Mouse (Mus musculus) kidney, embryonic 14.5 days (tissue): ENCODE measurements around the gene Ndufb10. TPM values are rescaled to one million over a fixed set of nuclear protein-coding genes. Genes with fewer than 3 reads are reported as not detected.

ENCODE experiments used
- ATAC-seq: fragments of 200-750 bp; cut with Nextera tagmentation; 2 replicates; pipeline ENCODE4 v1.8.0; 2017; ENCODE audit warnings: moderate number of reproducible peaks, mild to moderate bottlenecking, moderate TSS enrichment, moderate library complexity; ENCODE audit not compliant: low FRiP score, low TSS enrichment
- H3K27ac ChIP-seq: fragments of 300-500 bp; sonication (generic); 2 replicates; pipeline ENCODE4 v1.5.1; 2014; ENCODE audit warnings: low read depth, mild to moderate bottlenecking, low read length, moderate library complexity, mixed read lengths
- H3K27me3 ChIP-seq: fragments of 300-500 bp; sonication (generic); 2 replicates; pipeline ENCODE4 v1.6.1; 2014; ENCODE audit warnings: mild to moderate bottlenecking, low read length; ENCODE audit not compliant: control insufficient read depth, insufficient read depth
- H3K36me3 ChIP-seq: fragments of 300-500 bp; sonication (generic); 2 replicates; pipeline ENCODE4 v1.6.1; 2014; ENCODE audit warnings: low read length, mixed read lengths; ENCODE audit not compliant: control insufficient read depth, insufficient read depth
- H3K4me1 ChIP-seq: fragments of 300-500 bp; sonication (generic); 2 replicates; pipeline ENCODE4 v1.6.1; 2014; ENCODE audit warnings: low read length, mixed read lengths; ENCODE audit not compliant: control insufficient read depth, insufficient read depth
- H3K4me2 ChIP-seq: fragments of 300-500 bp; sonication (generic); replicated peaks from 2 replicates; pipeline ENCODE4 v1.6.1; 2014; ENCODE audit warnings: low read depth, mild to moderate bottlenecking, low read length
- H3K4me3 ChIP-seq: fragments of 300-500 bp; sonication (generic); 2 replicates; pipeline ENCODE4 v1.5.1; 2014; ENCODE audit warnings: mild to moderate bottlenecking, low read length
- H3K9ac ChIP-seq: fragments of 300-500 bp; sonication (generic); 2 replicates; pipeline ENCODE4 v1.6.1; 2014; ENCODE audit warnings: low read depth, mild to moderate bottlenecking, low read length, moderate library complexity
- H3K9me3 ChIP-seq: fragments of 300-500 bp; sonication (generic); 2 replicates; pipeline ENCODE4 v1.6.1; 2016; ENCODE audit warnings: low read length; ENCODE audit not compliant: control insufficient read depth
- WGBS: fragments of 180-500 bp; shearing (Covaris S2); extraction: QIAGEN DNeasy Blood & Tissue Kit; methylation state at CpG from one replicate; pipeline ENCODE4 v1.1.7; 2014; 5-methylcytosine and 5-hydroxymethylcytosine counted together
- polyA plus RNA-seq: library from polyadenylated mRNA; unstranded; fragments of >200 nt; fragmentation: Nextera tagmentation; extraction: Ambion mirVana; gene quantifications from 2 replicates; pipeline ENCODE4 v1.2.1, GENCODE M21; 2014

The Ndufb10 gene
- polyA plus RNA-seq, 1 experiment from 2014 or later: 225 TPM

GRCm38 (mm10) chr17:24705821-24706220 is 18.5 kb downstream of the Ndufb10 start:
- Histone ChIP-seq H3K36me3 (peaks cover 43% of the 10 kb centered on the region), H3K27ac (no peak overlapping the region), H3K9ac (no peak overlapping the region; the same call in 1 of the 2 replicates), H3K27me3 (no peaks in the 10 kb centered on the region), H3K4me2 (no peak overlapping the region), H3K9me3 (no peaks in the 10 kb centered on the region), H3K4me1 (peaks cover 9% of the 10 kb centered on the region; the same call in 1 of the 2 replicates), H3K4me3 (no peak overlapping the region)
- 91% methylated on average over 3 of the region's 3 CpGs for WGBS
- ATAC-seq: no peak

DNA sequence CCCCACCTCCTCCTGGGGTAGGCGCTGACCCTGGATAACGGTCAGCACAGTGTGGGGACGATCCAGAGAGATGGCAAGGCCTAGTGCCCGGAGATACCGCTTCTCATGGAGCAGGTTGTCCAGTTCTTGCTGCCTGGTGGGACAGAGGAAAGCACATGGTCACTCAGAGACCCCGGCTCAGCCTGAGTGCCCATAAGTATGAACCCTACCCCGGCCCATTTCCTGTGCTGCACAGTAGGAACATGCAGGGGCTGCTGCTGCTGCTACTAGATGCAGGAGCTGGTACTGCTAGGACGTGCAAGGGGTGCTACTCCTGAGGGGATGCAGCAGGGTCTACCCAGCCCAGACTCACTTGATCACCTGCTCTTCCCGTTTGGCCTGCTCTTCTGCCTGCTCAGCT is 23.0 kb downstream of the Ndufb10 start:
- H3K9me3 ChIP-seq: no peaks in the 10 kb centered on the region
- no peaks in the 10 kb centered on the region for H3K27me3 ChIP-seq
- H3K27ac ChIP-seq: no peak overlapping the region
- H3K4me2 ChIP-seq: no peak overlapping the region
- ATAC-seq: no peak
- peaks cover 10% of the 10 kb centered on the region; the same call in 1 of the 2 replicates for H3K4me1 ChIP-seq
- 89% methylated on average over 9 of the region's 9 CpGs for WGBS
- peaks cover 59% of the 10 kb centered on the region for H3K36me3 ChIP-seq
- H3K4me3 ChIP-seq: no peak overlapping the region
- H3K9ac ChIP-seq: no peak overlapping the region

DNA sequence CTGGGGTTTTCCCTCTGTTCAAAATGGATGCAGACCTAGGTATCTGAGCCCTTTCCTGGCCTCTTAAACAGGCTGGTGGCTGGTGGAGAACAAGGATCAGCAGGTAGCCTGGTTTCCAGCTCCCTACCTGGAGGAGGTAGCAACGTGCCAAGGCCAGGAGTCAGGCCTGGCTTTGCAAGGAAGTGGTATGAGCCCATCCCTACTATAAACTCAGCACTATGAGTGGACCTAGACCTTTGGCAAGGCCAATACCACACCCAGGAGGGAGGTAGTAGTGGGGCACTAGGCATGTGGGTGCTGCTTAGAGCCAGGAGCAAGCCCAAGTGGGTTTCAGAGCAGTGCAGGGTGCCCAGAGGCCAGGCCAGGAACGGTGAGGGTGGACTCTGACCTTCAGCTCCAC is 24.8 kb downstream of the Ndufb10 start:
- H3K36me3 ChIP-seq: peaks cover 51% of the 10 kb centered on the region
- ATAC-seq: no peak
- H3K9me3 ChIP-seq: no peaks in the 10 kb centered on the region
- H3K4me3 ChIP-seq: no peak overlapping the region
- WGBS: 76% methylated on average over 2 of the region's 2 CpGs
- no peaks in the 10 kb centered on the region for H3K27me3 ChIP-seq
- H3K4me1 ChIP-seq: peaks cover 11% of the 10 kb centered on the region
- no peak overlapping the region for H3K9ac ChIP-seq
- H3K4me2 ChIP-seq: no peak overlapping the region
- no peak overlapping the region for H3K27ac ChIP-seq

DNA sequence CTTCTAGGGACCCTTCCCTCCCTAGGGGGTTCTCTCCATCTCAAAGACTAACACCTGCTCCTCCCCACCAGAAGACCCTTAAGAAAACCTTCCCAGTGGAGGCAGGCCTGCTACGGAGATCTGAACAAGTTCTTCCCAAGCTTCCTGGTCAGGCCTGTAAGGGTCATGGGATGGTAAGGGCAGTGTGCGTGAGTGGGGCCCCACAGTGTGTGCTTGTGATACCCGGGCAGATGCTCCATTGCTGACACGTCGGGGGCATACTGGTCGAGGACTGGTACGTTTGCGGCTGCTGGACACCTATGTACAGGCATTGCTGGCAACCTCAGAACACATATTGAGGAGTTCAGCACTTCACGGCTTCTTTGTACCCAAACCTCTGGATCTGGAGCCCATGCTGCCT is 25.6 kb downstream of the Ndufb10 start:
- Histone ChIP-seq H3K4me1 (peaks cover 11% of the 10 kb centered on the region), H3K4me3 (no peak overlapping the region), H3K9ac (0 out of 2 replicates have a peak overlapping the region, but pooled peaks have one; percentile 12), H3K27ac (no peak overlapping the region), H3K27me3 (no peaks in the 10 kb centered on the region), H3K4me2 (no peak overlapping the region), H3K9me3 (no peaks in the 10 kb centered on the region), H3K36me3 (peaks cover 43% of the 10 kb centered on the region)
- no peak for ATAC-seq
- 71% methylated on average over 9 of the region's 9 CpGs for WGBS

- Histone ChIP-seq H3K27me3 (no peaks in the 10 kb centered on the region), H3K9me3 (no peaks in the 10 kb centered on the region), H3K36me3 (peaks cover 42% of the 10 kb centered on the region), H3K9ac (0 out of 2 replicates have a peak overlapping the region, but pooled peaks have one; percentile 12), H3K27ac (no peak overlapping the region), H3K4me3 (no peak overlapping the region), H3K4me2 (no peak overlapping the region; the same call in 1 of the 2 replicates), H3K4me1 (peaks cover 11% of the 10 kb centered on the region)
- 23% methylated on average over 5 of the region's 5 CpGs for WGBS
- no peak for ATAC-seq
Measured at GRCm38 (mm10) chr17:24697985-24698384, 26.3 kb downstream of the Ndufb10 start.

- peak within 1 kb of the TSS; percentile 87 for H3K9ac ChIP-seq
- WGBS: under 1% methylated on average over 57 of the region's 76 CpGs
- peak within 1 kb of the TSS; percentile 80 for H3K4me2 ChIP-seq
- peak within 1 kb of the TSS; percentile 88 for H3K4me3 ChIP-seq
- H3K27ac ChIP-seq: peak within 1 kb of the TSS; percentile 86
- H3K4me1 ChIP-seq: peaks cover 11% of the 10 kb centered on the region
- peaks cover 1% of the 10 kb centered on the region; the same call in 1 of the 2 replicates for H3K27me3 ChIP-seq
- peak; percentile 89 for ATAC-seq
- peaks cover 30% of the 10 kb centered on the region for H3K36me3 ChIP-seq
- no peaks in the 10 kb centered on the region for H3K9me3 ChIP-seq
Measured at GRCm38 (mm10) chr17:24696011-24696697, 28.1 kb downstream of the Ndufb10 start, which contains the start of the genes Gfer and Noxo1. TSS of gene Gfer (minus strand) at chr17:24696156. TSS of gene Noxo1 (plus strand) at chr17:24696234.

DNA sequence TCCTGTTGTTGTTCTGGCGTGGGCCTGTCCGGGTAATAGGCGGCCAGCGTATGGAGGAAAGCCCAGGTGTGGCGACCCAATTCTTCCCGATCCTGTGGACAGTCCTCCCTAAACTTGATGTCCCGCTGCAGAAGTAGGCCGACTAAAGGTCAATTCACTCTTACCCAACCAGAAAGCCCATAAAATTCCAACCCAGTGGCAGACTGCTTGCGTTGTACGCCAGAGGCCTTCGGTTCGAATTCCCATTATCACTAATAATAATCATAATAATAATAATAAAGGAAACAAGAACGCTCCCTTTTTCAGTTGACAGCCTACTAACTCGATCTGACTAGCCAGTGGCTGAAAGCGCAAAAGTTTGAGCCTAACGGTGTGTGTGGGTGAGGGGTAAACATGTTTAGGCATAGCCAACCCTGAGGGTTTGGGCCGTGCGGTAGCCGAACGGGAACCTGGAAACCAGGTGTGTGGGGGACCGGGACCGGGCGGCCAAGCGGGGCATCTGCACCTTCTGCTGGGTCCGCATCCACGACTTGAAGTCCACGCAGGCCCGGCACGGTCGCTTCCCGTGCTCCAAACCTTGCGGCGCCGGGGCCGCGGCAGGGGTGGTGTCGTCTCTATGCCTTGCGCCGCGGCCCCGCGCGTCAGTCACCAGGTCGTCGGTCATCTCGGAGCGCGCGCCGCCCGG is 28.8 kb downstream of the Ndufb10 start:
- Histone ChIP-seq H3K4me1 (peaks cover 11% of the 10 kb centered on the region), H3K27ac (peak overlapping the region; percentile 86), H3K27me3 (peaks cover 8% of the 10 kb centered on the region; the same call in 1 of the 2 replicates), H3K4me2 (peak overlapping the region; percentile 80), H3K36me3 (peaks cover 23% of the 10 kb centered on the region), H3K9ac (peak overlapping the region; percentile 87), H3K4me3 (peak overlapping the region; percentile 88), H3K9me3 (no peaks in the 10 kb centered on the region)
- ATAC-seq: peak; percentile 43
- 5% methylated on average over 44 of the region's 51 CpGs for WGBS

DNA sequence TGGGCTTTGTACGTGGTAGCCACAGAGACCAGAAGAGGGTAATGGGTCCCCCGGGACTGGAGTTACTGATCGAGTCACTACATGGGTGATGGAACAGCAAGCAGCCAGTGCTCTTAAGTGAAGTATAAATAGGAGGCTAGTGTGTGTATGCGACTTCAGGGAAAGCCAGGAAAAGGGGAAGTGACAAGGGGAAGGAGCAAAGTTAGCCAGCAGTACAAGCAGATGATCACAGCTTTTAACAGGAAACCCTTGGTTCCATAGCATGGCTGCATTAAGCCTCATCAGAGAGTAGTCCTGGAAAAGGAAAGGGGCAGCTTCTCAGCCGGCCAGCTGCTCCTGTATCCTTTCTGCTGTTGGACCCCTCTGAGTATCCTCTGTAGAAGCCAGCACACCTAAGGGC is 31.9 kb downstream of the Ndufb10 start:
- no peak for ATAC-seq
- no peaks in the 10 kb centered on the region for H3K9me3 ChIP-seq
- H3K27ac ChIP-seq: no peak overlapping the region
- peaks cover 10% of the 10 kb centered on the region; the same call in 1 of the 2 replicates for H3K36me3 ChIP-seq
- peaks cover 39% of the 10 kb centered on the region for H3K27me3 ChIP-seq
- H3K4me2 ChIP-seq: no peak overlapping the region
- H3K4me1 ChIP-seq: peaks cover 23% of the 10 kb centered on the region
- H3K9ac ChIP-seq: no peak overlapping the region
- no peak overlapping the region for H3K4me3 ChIP-seq
- WGBS: 93% methylated on average over 5 of the region's 5 CpGs
